Mouse (Mus musculus): ENCODE results near the gene Gm3095. TPM values are rescaled to one million over a fixed set of nuclear protein-coding genes. Genes with fewer than 3 reads are reported as not detected.
"Not testable (repeated sequence)": the region's sequence is repeated elsewhere in the genome, so short reads cannot be mapped to it uniquely, and the experiment has no call there.

Gene Gm3095
- not detected in 2 replicates for polyA plus RNA-seq (2016; fragmentation: Nextera tagmentation; extraction: Ambion mirVana)

GRCm38 (mm10) chr14:3963247-3963646, at the start of gene Gm3095:
Gene Gm3095, plus strand, starts transcription at chr14:3963547.
- H3K4me3 ChIP-seq; H3K9me3 ChIP-seq (replicated peaks); H3K27ac ChIP-seq; H3K4me2 ChIP-seq; H3K4me1 ChIP-seq; H3K27me3 ChIP-seq (replicated peaks); H3K9ac ChIP-seq; ATAC-seq; H3K36me3 ChIP-seq: not testable (repeated sequence)
- WGBS (ENCODE audit: insufficient replicate concordance) = no CpG with 5 or more reads among the region's 2 CpGs

GRCm38 (mm10) chr14:3931456-3931855, 31.9 kb upstream of the Gm3095 start, which contains the start of gene Gm3029:
Gene Gm3029, plus strand, starts transcription at chr14:3931756.
- not testable (repeated sequence) for H3K4me1 ChIP-seq; H3K36me3 ChIP-seq; H3K27ac ChIP-seq; H3K4me2 ChIP-seq; H3K27me3 ChIP-seq (replicated peaks); H3K9ac ChIP-seq; ATAC-seq; H3K9me3 ChIP-seq (replicated peaks); H3K4me3 ChIP-seq
- 20% methylated on average over 1 of the region's 2 CpGs for WGBS (ENCODE audit: insufficient replicate concordance)

DNA sequence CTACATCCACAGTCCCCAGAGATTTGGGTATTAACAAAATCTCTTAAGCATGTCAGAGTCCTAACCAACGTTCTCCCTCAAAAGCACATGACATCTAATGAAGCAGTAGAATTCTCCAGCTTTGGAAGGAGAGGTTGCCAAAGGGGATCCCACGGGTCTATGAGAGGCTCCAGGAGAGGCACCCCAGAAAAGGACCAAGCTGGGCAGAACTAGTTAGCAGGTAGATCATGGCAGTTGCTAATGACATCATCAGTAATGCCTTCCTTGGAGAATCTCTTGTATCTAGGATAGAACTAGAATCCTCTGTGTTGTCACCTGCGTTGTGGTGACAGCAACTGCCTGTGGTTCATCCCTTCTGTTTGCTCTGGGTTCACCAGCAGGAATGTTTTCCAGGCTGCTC, 34.7 kb downstream of the Gm3095 start, which contains the start of gene Gm3099:
TSS of gene Gm3099 (plus strand) at position 301 of the 400 bp plus-strand sequence.
- not testable (repeated sequence) for H3K4me1 ChIP-seq; H3K9ac ChIP-seq; H3K27me3 ChIP-seq (replicated peaks); H3K4me2 ChIP-seq; H3K9me3 ChIP-seq (replicated peaks); ATAC-seq; H3K36me3 ChIP-seq; H3K27ac ChIP-seq; H3K4me3 ChIP-seq
- WGBS (ENCODE audit: insufficient replicate concordance) = 40% methylated on average over 1 of the region's 3 CpGs

Other genes starting within 250 kb of the Gm3095 start
- gene Gm3002, start 153.5 kb upstream of the Gm3095 start, polyA plus RNA-seq (2016; fragmentation: Nextera tagmentation; extraction: Ambion mirVana) = not detected in 2 replicates
- not detected in 2 replicates for gene Gm3033, start 117.3 kb upstream of the Gm3095 start, polyA plus RNA-seq (2016; fragmentation: Nextera tagmentation; extraction: Ambion mirVana)
- not detected in 2 replicates for gene Gm2916, start 79.4 kb upstream of the Gm3095 start, polyA plus RNA-seq (2016; fragmentation: Nextera tagmentation; extraction: Ambion mirVana)
- not detected in 2 replicates for gene Gm3029, start 31.8 kb upstream of the Gm3095 start, polyA plus RNA-seq (2016; fragmentation: Nextera tagmentation; extraction: Ambion mirVana)
- not detected in 2 replicates for gene Gm3099, start 34.8 kb downstream of the Gm3095 start, polyA plus RNA-seq (2016; fragmentation: Nextera tagmentation; extraction: Ambion mirVana)
- not detected in 2 replicates for gene Gm5796, start 60.4 kb downstream of the Gm3095 start, polyA plus RNA-seq (2016; fragmentation: Nextera tagmentation; extraction: Ambion mirVana)
- gene Gm3115, start 120.6 kb downstream of the Gm3095 start, polyA plus RNA-seq (2016; fragmentation: Nextera tagmentation; extraction: Ambion mirVana) = not detected in 2 replicates
- not detected in 2 replicates for gene Gm8108, start 147.0 kb downstream of the Gm3095 start, polyA plus RNA-seq (2016; fragmentation: Nextera tagmentation; extraction: Ambion mirVana)
- gene Gm3127, start 201.5 kb downstream of the Gm3095 start, polyA plus RNA-seq (2016; fragmentation: Nextera tagmentation; extraction: Ambion mirVana) = not detected in 2 replicates
- gene Gm2974, start 219.0 kb downstream of the Gm3095 start, polyA plus RNA-seq (2016; fragmentation: Nextera tagmentation; extraction: Ambion mirVana) = not detected in 2 replicates

Data from liver, embryonic 12.5 days (tissue).